Comparison of ENCODE assay signal across 9 mouse cellular contexts in genomic region chr8:123628968-123629755, GRCm38 (mm10). TPM values are rescaled to one million over a fixed set of nuclear protein-coding genes. Genes with fewer than 3 reads are reported as not detected.
A peak's percentile ranks its signal among the peaks of the same experiment; 100 is the strongest.
DNase-seq lines count a peak whose midpoint lies in the region; ATAC-seq and TF ChIP-seq lines count a peak whose summit lies in the region.
"Had no signal": no experiment of that assay in that cellular context is flagged by ENCODE, and none has a peak within 500 bp of the region (broad histone marks: within the 10 kb centered on the region; RNA-seq: fewer than 3 reads in every experiment).

No protein-coding gene starts in this region.

- in situ Hi-C loops in CH12.LX (cut with MboI; ENCODE audit: low pct_ligation_motif_present, low pct_unique_long_range_greater_than_20kb, low sequenced_read_pairs) = no loop called here

- WGBS in embryonic facial prominence, embryonic 15.5 days = 10% methylated on average over 19 of the region's 19 CpGs
- WGBS in heart, embryonic 11.5 days (ENCODE audit: insufficient replicate concordance) = 10% methylated on average over 19 of the region's 19 CpGs
- WGBS in kidney, embryonic 15.5 days = 10% methylated on average over 19 of the region's 19 CpGs
- WGBS in liver, embryonic 11.5 days = 11% methylated on average over 19 of the region's 19 CpGs

- ATAC-seq in embryonic facial prominence, embryonic 15.5 days (ENCODE audit: insufficient number of reproducible peaks, low FRiP score, low TSS enrichment, low read depth) = peak; percentile 23; the same call in 1 of the 2 replicates
- no peak for ATAC-seq in heart, embryonic 11.5 days (replicated peaks; ENCODE audit: insufficient number of reproducible peaks, low FRiP score, low TSS enrichment)
- 0 out of 2 replicates have a peak, but pooled peaks have one; percentile 47 for ATAC-seq in kidney, embryonic 15.5 days (replicated peaks; ENCODE audit: low FRiP score)
- no peak for ATAC-seq in liver, embryonic 11.5 days (replicated peaks; ENCODE audit: low FRiP score)

- peak overlapping the region; percentile 15 for H3ac ChIP-seq in myocyte (ENCODE audit: control insufficient read depth, insufficient read length)

- peak; percentile 49 for TF ChIP-seq RAD21 in CH12.LX (IDR thresholded peaks at IDR 0.05; ENCODE audit: low read depth, low read length)

- H3K79me2 ChIP-seq in CH12.LX (replicated peaks; ENCODE audit: control insufficient read depth, extremely low read depth, insufficient read depth, poor library complexity, severe bottlenecking) = no peaks in the 10 kb centered on the region
- H3K79me2 ChIP-seq in myocyte (ENCODE audit: control insufficient read depth, insufficient read depth) = no peaks in the 10 kb centered on the region

- no peaks in the 10 kb centered on the region for H3K9me3 ChIP-seq in CH12.LX (replicated peaks; ENCODE audit: low read length)
- H3K9me3 ChIP-seq in embryonic facial prominence, embryonic 15.5 days (replicated peaks) = no peaks in the 10 kb centered on the region
- no peaks in the 10 kb centered on the region for H3K9me3 ChIP-seq in heart, embryonic 11.5 days (replicated peaks; ENCODE audit: control insufficient read depth, low read length)
- no peaks in the 10 kb centered on the region for H3K9me3 ChIP-seq in kidney, embryonic 15.5 days (replicated peaks)
- H3K9me3 ChIP-seq in liver, embryonic 11.5 days (ENCODE audit: control insufficient read depth, low read length) = no peaks in the 10 kb centered on the region

- H3K27me3 ChIP-seq in CH12.LX (replicated peaks) (peaks cover 21% of the 10 kb centered on the region), myocyte (ENCODE audit: control insufficient read depth, insufficient read depth, insufficient read length) (no peaks in the 10 kb centered on the region)
- peaks cover 28% of the 10 kb centered on the region for H3K27me3 ChIP-seq in embryonic facial prominence, embryonic 15.5 days
- peaks cover 23% of the 10 kb centered on the region for H3K27me3 ChIP-seq in heart, embryonic 11.5 days (ENCODE audit: control insufficient read depth, insufficient read depth, low read length)
- H3K27me3 ChIP-seq in kidney, embryonic 15.5 days = peaks cover 51% of the 10 kb centered on the region
- H3K27me3 ChIP-seq in liver, embryonic 11.5 days (replicated peaks; ENCODE audit: control insufficient read depth, insufficient read depth, low read length) = peaks cover 31% of the 10 kb centered on the region

- peaks cover 12 to 36% of the 10 kb centered on the region in 2 experiments for H3K4me1 ChIP-seq in CH12.LX (ENCODE audit: control insufficient read depth in 1 of 2, insufficient read depth in 2 of 2)
- peaks cover 33% of the 10 kb centered on the region for H3K4me1 ChIP-seq in bone marrow macrophage, adult 2 months (ENCODE audit: control insufficient read depth, insufficient read depth, low read length)
- H3K4me1 ChIP-seq in embryonic facial prominence, embryonic 15.5 days = peaks cover 17% of the 10 kb centered on the region
- H3K4me1 ChIP-seq in heart, embryonic 11.5 days (ENCODE audit: control insufficient read depth, insufficient read depth, low read length) = peaks cover 3% of the 10 kb centered on the region; the same call in 1 of the 2 replicates
- peaks cover 25% of the 10 kb centered on the region for H3K4me1 ChIP-seq in kidney, embryonic 15.5 days
- H3K4me1 ChIP-seq in liver, embryonic 11.5 days (replicated peaks; ENCODE audit: control insufficient read depth, insufficient read depth, low read length) = peaks cover 10% of the 10 kb centered on the region; the same call in 1 of the 2 replicates

- H3K4me2 ChIP-seq in CH12.LX (ENCODE audit: insufficient read depth, low read depth, poor library complexity, severe bottlenecking) (peak overlapping the region; percentile 99), myocyte (ENCODE audit: low read depth) (peak overlapping the region; percentile 98)
- H3K4me2 ChIP-seq in embryonic facial prominence, embryonic 15.5 days (replicated peaks) = peak overlapping the region; percentile 56
- H3K4me2 ChIP-seq in heart, embryonic 11.5 days = peak overlapping the region; percentile 68
- H3K4me2 ChIP-seq in kidney, embryonic 15.5 days = peak overlapping the region; percentile 70
- peak overlapping the region; percentile 61 for H3K4me2 ChIP-seq in liver, embryonic 11.5 days

- dilution Hi-C loops in CH12.LX (cut with MboI; ENCODE audit: extremely low pct_ligation_motif_present, extremely low pct_unique_long_range_greater_than_20kb, low sequenced_read_pairs) = no loop called here

- H3K4me3 ChIP-seq in CH12.LX (replicated peaks in 1 of 3; ENCODE audit: low read depth in 2 of 3, low read length in 2 of 3, poor library complexity in 1 of 3) (peak overlapping the region; percentile 24 to 49 (median 40)), myocyte (peak overlapping the region; percentile 16)
- H3K4me3 ChIP-seq in bone marrow macrophage, adult 2 months (ENCODE audit: insufficient read depth, low read length) = peak overlapping the region; percentile 47
- H3K4me3 ChIP-seq in embryonic facial prominence, embryonic 15.5 days (replicated peaks) = peak overlapping the region; percentile 37
- peak overlapping the region; percentile 35 for H3K4me3 ChIP-seq in heart, embryonic 11.5 days (ENCODE audit: low read depth, low read length)
- peak overlapping the region; percentile 36 for H3K4me3 ChIP-seq in kidney, embryonic 15.5 days (replicated peaks)
- H3K4me3 ChIP-seq in liver, embryonic 11.5 days (ENCODE audit: low read depth, low read length) = peak overlapping the region; percentile 20

- peak; percentile 28 to 92; a peak in 3 of 4 replicates for TF ChIP-seq CTCF in CH12.LX (conservative IDR thresholded peaks at IDR 0.05 in 1 of 2, IDR thresholded peaks at IDR 0.05 in 1 of 2; ENCODE audit: low read depth in 2 of 2, low read length in 2 of 2)
- peak; percentile 85 for TF ChIP-seq CTCF in bone marrow macrophage, adult 2 months (IDR thresholded peaks at IDR 0.05; ENCODE audit: low read depth, low read length)

- no peak overlapping the region for H3K27ac ChIP-seq in CH12.LX (ENCODE audit: insufficient read depth, low read depth)
- no peak overlapping the region for H3K27ac ChIP-seq in bone marrow macrophage, adult 2 months (ENCODE audit: insufficient read depth, low read depth, low read length)
- H3K27ac ChIP-seq in embryonic facial prominence, embryonic 15.5 days (replicated peaks) = no peak overlapping the region
- no peak overlapping the region for H3K27ac ChIP-seq in heart, embryonic 11.5 days (ENCODE audit: low read depth, low read length)
- no peak overlapping the region for H3K27ac ChIP-seq in kidney, embryonic 15.5 days
- H3K27ac ChIP-seq in liver, embryonic 11.5 days (ENCODE audit: low read depth, low read length) = no peak overlapping the region
- H3K27ac ChIP-seq: macrophage had no signal

- DNase-seq in CH12.LX (ENCODE audit: extremely low read depth) = peak; percentile 69
- peak; percentile 83 for DNase-seq in liver, embryonic 11.5 days (ENCODE audit: low spot score)
- DNase-seq in testis, postnatal 10 days (ENCODE audit: low spot score) = peak; percentile 90

- TF ChIP-seq POLR2A in CH12.LX (IDR thresholded peaks at IDR 0.05; ENCODE audit: low read depth, low read length) (no peak), myocyte (IDR thresholded peaks at IDR 0.05; ENCODE audit: insufficient read length, low read depth) (no peak)
- no peak for TF ChIP-seq POLR2A in bone marrow macrophage, adult 2 months (IDR thresholded peaks at IDR 0.05; ENCODE audit: borderline replicate concordance, low read depth, low read length)

- no peak overlapping the region for H3K9ac ChIP-seq in CH12.LX (ENCODE audit: insufficient read depth, low read depth)
- H3K9ac ChIP-seq in embryonic facial prominence, embryonic 15.5 days = no peak overlapping the region
- H3K9ac ChIP-seq in heart, embryonic 11.5 days (ENCODE audit: low read depth, low read length) = no peak overlapping the region; the same call in 1 of the 2 replicates
- no peak overlapping the region for H3K9ac ChIP-seq in kidney, embryonic 15.5 days
- no peak overlapping the region for H3K9ac ChIP-seq in liver, embryonic 11.5 days (ENCODE audit: low read depth, low read length)

- H3K36me3 ChIP-seq in CH12.LX (replicated peaks in 1 of 2; ENCODE audit: control insufficient read depth in 1 of 2, insufficient read depth in 1 of 2, low read length in 1 of 2) (no peaks in the 10 kb centered on the region), myocyte (ENCODE audit: control insufficient read depth, insufficient read depth) (no peaks in the 10 kb centered on the region)
- no peaks in the 10 kb centered on the region for H3K36me3 ChIP-seq in embryonic facial prominence, embryonic 15.5 days
- H3K36me3 ChIP-seq in heart, embryonic 11.5 days (ENCODE audit: control insufficient read depth, insufficient read depth, low read length) = no peaks in the 10 kb centered on the region
- no peaks in the 10 kb centered on the region for H3K36me3 ChIP-seq in kidney, embryonic 15.5 days
- no peaks in the 10 kb centered on the region for H3K36me3 ChIP-seq in liver, embryonic 11.5 days (ENCODE audit: control insufficient read depth, insufficient read depth, low read length)

- no peak for TF ChIP-seq EP300 in CH12.LX (IDR thresholded peaks at IDR 0.05; ENCODE audit: low read length)

TF ChIP-seq in CH12.LX, 34 proteins besides CTCF, POLR2A, EP300 and RAD21 (continues in another document):
- TF ChIP-seq USF1 (IDR thresholded peaks at IDR 0.05; ENCODE audit: low read depth, low read length) (no peak), SMC3 (IDR thresholded peaks at IDR 0.05; ENCODE audit: low read depth, low read length) (peak; percentile 51), POLR2AphosphoS2 (IDR thresholded peaks at IDR 0.05; ENCODE audit: low read depth, low read length) (no peak), CHD2 (IDR thresholded peaks at IDR 0.05; ENCODE audit: low read length) (no peak)

TF ChIP-seq in myocyte, 11 proteins besides CTCF, POLR2A, EP300 and RAD21:
- TF ChIP-seq TCF3 (IDR thresholded peaks at IDR 0.05; ENCODE audit: insufficient read length, low read depth) = no peak
- no peak for TF ChIP-seq E2F4 (IDR thresholded peaks at IDR 0.05; ENCODE audit: insufficient read depth)

RNA-seq across cellular contexts. Expression of gene Rhou, which starts 24.6 kb away (rescaled TPM):
- total RNA-seq in CH12.LX (2012; rRNA removed) (0.08 TPM in 1 of 2 replicates, not detected in the other), CH12.LX (2014; rRNA removed) (not detected in 2 replicates)
- polyA plus RNA-seq in CH12.LX (2012; ENCODE audit: insufficient read length, low read depth) (0.16 TPM in 1 of 2 replicates, not detected in the other), myocyte (2012; fragmentation: generic; extraction: Trizol) (11.8 TPM)
- polyA plus RNA-seq in bone marrow macrophage, adult 2 months (2012; ENCODE audit: insufficient read depth, insufficient read length, missing spikeins) = 0.21 and 0.55 TPM in 2 replicates
- polyA plus RNA-seq in embryonic facial prominence, embryonic 15.5 days (2015; fragmentation: Nextera tagmentation; extraction: Ambion mirVana) = 9.0 and 10.3 TPM in 2 replicates
- polyA plus RNA-seq in heart, embryonic 11.5 days (2014; fragmentation: Nextera tagmentation; extraction: Ambion mirVana) = 15.9 and 17.3 TPM in 2 replicates
- 8.2 and 8.6 TPM in 2 replicates for polyA plus RNA-seq in kidney, embryonic 15.5 days (2015; fragmentation: Nextera tagmentation; extraction: Ambion mirVana)
- 4.8 and 4.9 TPM in 2 replicates for polyA plus RNA-seq in liver, embryonic 11.5 days (2014; fragmentation: Nextera tagmentation; extraction: Ambion mirVana)

Comparison
In these comparisons a context has a peak if more than half of its experiments do, and no peak if none do; other contexts are left out.
1. ATAC-seq: peak in embryonic facial prominence, embryonic 15.5 days (single experiment) and kidney, embryonic 15.5 days (single experiment); none in heart, embryonic 11.5 days (single experiment) and liver, embryonic 11.5 days (single experiment).
2. Peak in every context shown above with its lines, with median percentiles within 50 percentile points of each other: DNase-seq, H3K4me2 ChIP-seq and H3K4me3 ChIP-seq.